Mouse (Mus musculus): ENCODE measurements at regions not wholly inside any gene's neighbourhood (a gene's known extent, or its start where the extent isn't known, plus 50 kb on each side); places are given as distances from the start of the nearest gene placed in this dataset.

GRCm38 (mm10) chr10:83819266-83819949 is 96.7 kb downstream of the 1500009L16Rik start:
- H3K4me2 ChIP-seq (ENCODE audit: low read depth, low read length) = no peak overlapping the region

DNA sequence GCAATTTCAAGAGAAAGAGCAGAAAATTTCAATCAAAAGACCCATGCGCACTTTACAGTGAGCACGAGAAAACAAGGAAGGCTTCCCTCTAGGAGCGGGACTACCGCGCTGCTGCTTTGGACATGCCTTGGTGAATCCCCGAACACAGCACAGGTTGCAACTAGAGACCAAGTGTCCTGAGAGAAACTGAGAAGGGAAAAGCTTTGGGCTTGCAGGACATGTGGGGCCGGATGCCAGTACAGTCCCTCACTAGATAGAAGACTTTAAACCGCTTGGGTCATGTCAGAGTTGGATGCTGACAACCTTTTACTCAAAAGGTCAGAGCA is 97.2 kb downstream of the 1500009L16Rik start:
- Histone ChIP-seq H3K36me3 (replicated peaks; ENCODE audit: control insufficient read depth, insufficient read depth, low read depth, low read length) (no peaks in the 10 kb centered on the region), H3K4me2 (ENCODE audit: low read depth, low read length) (no peak overlapping the region), H3K27ac (replicated peaks; ENCODE audit: low read depth, low read length) (no peak overlapping the region), H3K9ac (replicated peaks; ENCODE audit: low read length) (no peak overlapping the region), H3K4me1 (ENCODE audit: control insufficient read depth, insufficient read depth, low read length) (no peaks in the 10 kb centered on the region), H3K27me3 (ENCODE audit: control insufficient read depth, insufficient read depth, low read length) (no peaks in the 10 kb centered on the region; the same call in 1 of the 2 replicates), H3K4me3 (ENCODE audit: low read depth, low read length) (no peak overlapping the region), H3K9me3 (replicated peaks; ENCODE audit: control insufficient read depth, low read length) (no peaks in the 10 kb centered on the region)
- DNase-seq (ENCODE audit: low spot score) = no peak
- WGBS = 71% methylated on average over 8 of the region's 8 CpGs
- peak; percentile 41; the same call in 1 of the 2 replicates for ATAC-seq (replicated peaks; ENCODE audit: insufficient number of reproducible peaks, low FRiP score, low TSS enrichment, low read depth)

More at GRCm38 (mm10) chr10:83819266-83819949, 96.7 kb downstream of the 1500009L16Rik start:
- ATAC-seq (replicated peaks; ENCODE audit: insufficient number of reproducible peaks, low FRiP score, low TSS enrichment, low read depth) (peak; percentile 47; the same call in 1 of the 2 replicates), DNase-seq (ENCODE audit: low spot score) (peak; percentile 91)
- Histone ChIP-seq H3K27me3 (ENCODE audit: control insufficient read depth, insufficient read depth, low read length) (no peaks in the 10 kb centered on the region; the same call in 1 of the 2 replicates), H3K27ac (replicated peaks; ENCODE audit: low read depth, low read length) (no peak overlapping the region), H3K4me1 (ENCODE audit: control insufficient read depth, insufficient read depth, low read length) (no peaks in the 10 kb centered on the region), H3K36me3 (replicated peaks; ENCODE audit: control insufficient read depth, insufficient read depth, low read depth, low read length) (no peaks in the 10 kb centered on the region), H3K9ac (replicated peaks; ENCODE audit: low read length) (no peak overlapping the region), H3K9me3 (replicated peaks; ENCODE audit: control insufficient read depth, low read length) (no peaks in the 10 kb centered on the region), H3K4me3 (ENCODE audit: low read depth, low read length) (no peak overlapping the region)
- WGBS = 12% methylated on average over 13 of the region's 13 CpGs

DNA sequence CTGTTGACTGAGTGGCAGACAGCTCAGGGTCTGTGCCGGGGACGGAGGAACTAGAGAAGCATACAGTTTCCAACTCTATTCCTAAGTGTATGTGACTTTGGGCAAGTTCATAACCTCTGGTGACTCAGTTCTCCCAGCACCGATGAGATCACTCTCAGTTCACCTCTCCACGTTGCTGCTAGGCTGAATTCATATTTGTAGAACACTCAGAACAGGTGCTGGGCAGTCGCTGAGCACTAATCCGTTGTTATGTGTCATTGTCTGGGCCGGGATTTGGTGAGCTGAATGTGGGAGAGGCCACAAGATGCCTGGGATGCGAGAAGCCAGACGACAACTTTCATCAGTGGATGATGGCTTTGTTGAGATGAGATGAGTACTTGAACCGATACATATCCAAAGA is 98.4 kb downstream of the 1500009L16Rik start:
- 73% methylated on average over 10 of the region's 10 CpGs for WGBS
- Histone ChIP-seq H3K27me3 (ENCODE audit: control insufficient read depth, insufficient read depth, low read length) (no peaks in the 10 kb centered on the region; the same call in 1 of the 2 replicates), H3K4me3 (ENCODE audit: low read depth, low read length) (no peak overlapping the region), H3K4me1 (ENCODE audit: control insufficient read depth, insufficient read depth, low read length) (no peaks in the 10 kb centered on the region), H3K9ac (replicated peaks; ENCODE audit: low read length) (no peak overlapping the region), H3K9me3 (replicated peaks; ENCODE audit: control insufficient read depth, low read length) (no peaks in the 10 kb centered on the region), H3K36me3 (replicated peaks; ENCODE audit: control insufficient read depth, insufficient read depth, low read depth, low read length) (no peaks in the 10 kb centered on the region), H3K27ac (replicated peaks; ENCODE audit: low read depth, low read length) (no peak overlapping the region), H3K4me2 (ENCODE audit: low read depth, low read length) (no peak overlapping the region)
- DNase-seq (ENCODE audit: low spot score) = no peak
- ATAC-seq (replicated peaks; ENCODE audit: insufficient number of reproducible peaks, low FRiP score, low TSS enrichment, low read depth) = no peak

DNA sequence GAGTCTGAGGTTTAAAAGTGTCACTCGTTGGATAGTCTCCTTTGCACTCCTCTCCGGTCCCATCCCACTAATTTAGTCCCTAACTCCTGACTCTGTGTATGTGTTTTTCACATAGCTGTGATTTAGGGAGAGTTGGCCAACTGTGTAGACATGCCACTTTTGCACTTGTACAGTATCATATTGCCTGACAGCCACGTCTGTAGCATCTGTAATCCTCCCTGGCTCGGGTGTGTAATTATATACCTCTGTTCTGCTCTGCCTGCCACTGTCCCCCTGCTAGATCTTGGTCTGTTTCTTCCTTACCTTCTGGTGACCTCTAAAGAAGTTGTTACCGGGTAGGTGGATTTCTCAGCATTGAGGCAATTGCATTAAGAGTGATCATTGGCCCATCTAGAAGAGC is 103.4 kb downstream of the 1500009L16Rik start:
- no peak overlapping the region for H3K4me2 ChIP-seq (ENCODE audit: low read depth, low read length)
- no peak for DNase-seq (ENCODE audit: low spot score)
- ATAC-seq (replicated peaks; ENCODE audit: insufficient number of reproducible peaks, low FRiP score, low TSS enrichment, low read depth) = no peak
- H3K4me1 ChIP-seq (ENCODE audit: control insufficient read depth, insufficient read depth, low read length) = no peaks in the 10 kb centered on the region
- 73% methylated on average over 5 of the region's 5 CpGs for WGBS
- H3K27me3 ChIP-seq (ENCODE audit: control insufficient read depth, insufficient read depth, low read length) = no peaks in the 10 kb centered on the region
- H3K4me3 ChIP-seq (ENCODE audit: low read depth, low read length) = no peak overlapping the region
- no peaks in the 10 kb centered on the region for H3K9me3 ChIP-seq (replicated peaks; ENCODE audit: control insufficient read depth, low read length)
- no peak overlapping the region for H3K27ac ChIP-seq (replicated peaks; ENCODE audit: low read depth, low read length)
- no peaks in the 10 kb centered on the region for H3K36me3 ChIP-seq (replicated peaks; ENCODE audit: control insufficient read depth, insufficient read depth, low read depth, low read length)
- H3K9ac ChIP-seq (replicated peaks; ENCODE audit: low read length) = no peak overlapping the region

DNA sequence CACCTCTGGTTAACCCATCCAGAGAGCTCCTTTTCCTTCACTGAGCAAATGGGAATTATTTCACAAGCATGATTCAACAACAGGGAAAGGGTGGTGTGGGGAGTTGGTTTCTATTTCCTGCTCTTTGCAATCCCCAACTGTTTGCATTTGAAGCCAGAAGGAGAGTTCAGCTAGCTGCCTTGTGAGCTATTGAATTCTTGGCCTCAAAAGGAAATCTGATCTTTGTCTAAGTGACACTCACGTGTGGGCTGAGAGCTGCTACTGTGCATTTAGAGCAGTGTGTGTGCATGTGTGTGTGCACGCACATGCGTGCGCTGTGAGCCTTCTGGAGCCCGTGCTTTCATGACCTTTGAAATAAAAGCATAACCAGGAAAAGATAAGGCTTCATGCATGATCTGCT is 113.7 kb downstream of the 1500009L16Rik start:
- no peak overlapping the region for H3K9ac ChIP-seq (replicated peaks; ENCODE audit: low read length)
- no peaks in the 10 kb centered on the region for H3K9me3 ChIP-seq (replicated peaks; ENCODE audit: control insufficient read depth, low read length)
- no peaks in the 10 kb centered on the region for H3K36me3 ChIP-seq (replicated peaks; ENCODE audit: control insufficient read depth, insufficient read depth, low read depth, low read length)
- H3K4me3 ChIP-seq (ENCODE audit: low read depth, low read length) = no peak overlapping the region
- peak; percentile 42 for DNase-seq (ENCODE audit: low spot score)
- no peak overlapping the region for H3K4me2 ChIP-seq (ENCODE audit: low read depth, low read length)
- no peaks in the 10 kb centered on the region for H3K4me1 ChIP-seq (ENCODE audit: control insufficient read depth, insufficient read depth, low read length)
- WGBS = 63% methylated on average over 5 of the region's 5 CpGs
- 0 out of 2 replicates have a peak overlapping the region, but pooled peaks have one; percentile 28 for H3K27ac ChIP-seq (replicated peaks; ENCODE audit: low read depth, low read length)
- H3K27me3 ChIP-seq (ENCODE audit: control insufficient read depth, insufficient read depth, low read length) = no peaks in the 10 kb centered on the region
- no peak for ATAC-seq (replicated peaks; ENCODE audit: insufficient number of reproducible peaks, low FRiP score, low TSS enrichment, low read depth)

DNA sequence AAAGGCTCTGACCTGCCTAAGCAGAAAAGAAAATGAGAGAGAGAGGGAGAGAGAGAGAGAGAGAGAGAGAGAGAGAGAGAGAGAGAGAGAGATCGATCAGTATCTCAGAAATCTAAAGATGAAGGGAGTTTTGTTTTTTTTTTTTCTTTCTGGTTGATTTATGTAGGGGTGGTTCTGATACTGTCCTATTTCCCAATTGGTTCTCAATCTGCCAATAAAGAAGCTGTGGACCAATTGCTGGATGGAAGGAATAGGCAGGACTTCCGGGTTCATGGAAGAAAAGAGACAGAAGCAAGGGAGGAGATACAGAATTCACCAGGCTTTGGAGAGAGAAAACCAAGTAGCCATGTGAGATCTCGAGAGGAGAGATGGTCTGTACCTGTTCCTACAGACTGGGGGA is 117.6 kb downstream of the 1500009L16Rik start:
- DNase-seq (ENCODE audit: low spot score) = no peak
- WGBS = 82% methylated on average over 3 of the region's 3 CpGs
- Histone ChIP-seq H3K9me3 (replicated peaks; ENCODE audit: control insufficient read depth, low read length) (no peaks in the 10 kb centered on the region), H3K27me3 (ENCODE audit: control insufficient read depth, insufficient read depth, low read length) (no peaks in the 10 kb centered on the region), H3K4me1 (ENCODE audit: control insufficient read depth, insufficient read depth, low read length) (no peaks in the 10 kb centered on the region), H3K27ac (replicated peaks; ENCODE audit: low read depth, low read length) (no peak overlapping the region), H3K9ac (replicated peaks; ENCODE audit: low read length) (no peak overlapping the region), H3K4me3 (ENCODE audit: low read depth, low read length) (no peak overlapping the region), H3K4me2 (ENCODE audit: low read depth, low read length) (no peak overlapping the region), H3K36me3 (replicated peaks; ENCODE audit: control insufficient read depth, insufficient read depth, low read depth, low read length) (no peaks in the 10 kb centered on the region)
- no peak for ATAC-seq (replicated peaks; ENCODE audit: insufficient number of reproducible peaks, low FRiP score, low TSS enrichment, low read depth)

GRCm38 (mm10) chr10:83850881-83851280 is 128.2 kb downstream of the 1500009L16Rik start:
- Histone ChIP-seq H3K9ac (replicated peaks; ENCODE audit: low read length) (no peak overlapping the region), H3K27me3 (ENCODE audit: control insufficient read depth, insufficient read depth, low read length) (no peaks in the 10 kb centered on the region), H3K9me3 (replicated peaks; ENCODE audit: control insufficient read depth, low read length) (no peaks in the 10 kb centered on the region), H3K36me3 (replicated peaks; ENCODE audit: control insufficient read depth, insufficient read depth, low read depth, low read length) (no peaks in the 10 kb centered on the region), H3K27ac (replicated peaks; ENCODE audit: low read depth, low read length) (no peak overlapping the region), H3K4me3 (ENCODE audit: low read depth, low read length) (no peak overlapping the region), H3K4me1 (ENCODE audit: control insufficient read depth, insufficient read depth, low read length) (peaks cover 3% of the 10 kb centered on the region; the same call in 1 of the 2 replicates), H3K4me2 (ENCODE audit: low read depth, low read length) (no peak overlapping the region)
- WGBS = 53% methylated on average over 4 of the region's 4 CpGs
- DNase-seq (ENCODE audit: low spot score) = peak; percentile 69
- 0 out of 2 replicates have a peak, but pooled peaks have one; percentile 48 for ATAC-seq (replicated peaks; ENCODE audit: insufficient number of reproducible peaks, low FRiP score, low TSS enrichment, low read depth)

GRCm38 (mm10) chr10:83852194-83852593 is 129.5 kb downstream of the 1500009L16Rik start:
- 86% methylated on average over 5 of the region's 5 CpGs for WGBS
- Histone ChIP-seq H3K4me1 (ENCODE audit: control insufficient read depth, insufficient read depth, low read length) (peaks cover 3% of the 10 kb centered on the region; the same call in 1 of the 2 replicates), H3K4me2 (ENCODE audit: low read depth, low read length) (no peak overlapping the region), H3K4me3 (ENCODE audit: low read depth, low read length) (no peak overlapping the region), H3K9me3 (replicated peaks; ENCODE audit: control insufficient read depth, low read length) (no peaks in the 10 kb centered on the region), H3K36me3 (replicated peaks; ENCODE audit: control insufficient read depth, insufficient read depth, low read depth, low read length) (no peaks in the 10 kb centered on the region), H3K27ac (replicated peaks; ENCODE audit: low read depth, low read length) (no peak overlapping the region), H3K27me3 (ENCODE audit: control insufficient read depth, insufficient read depth, low read length) (no peaks in the 10 kb centered on the region), H3K9ac (replicated peaks; ENCODE audit: low read length) (no peak overlapping the region)
- ATAC-seq (replicated peaks; ENCODE audit: insufficient number of reproducible peaks, low FRiP score, low TSS enrichment, low read depth) (no peak), DNase-seq (ENCODE audit: low spot score) (no peak)

All from embryonic facial prominence, embryonic 11.5 days (tissue).